Mouse (Mus musculus) urinary bladder, postnatal 14 days (tissue): ENCODE results near the gene Calcrl.

ENCODE experiments used
- DNase-seq: peaks from one replicate; pipeline ENCODE4 v3.0.0; 2021; ENCODE audit warnings: low spot score

Gene Calcrl

DNA sequence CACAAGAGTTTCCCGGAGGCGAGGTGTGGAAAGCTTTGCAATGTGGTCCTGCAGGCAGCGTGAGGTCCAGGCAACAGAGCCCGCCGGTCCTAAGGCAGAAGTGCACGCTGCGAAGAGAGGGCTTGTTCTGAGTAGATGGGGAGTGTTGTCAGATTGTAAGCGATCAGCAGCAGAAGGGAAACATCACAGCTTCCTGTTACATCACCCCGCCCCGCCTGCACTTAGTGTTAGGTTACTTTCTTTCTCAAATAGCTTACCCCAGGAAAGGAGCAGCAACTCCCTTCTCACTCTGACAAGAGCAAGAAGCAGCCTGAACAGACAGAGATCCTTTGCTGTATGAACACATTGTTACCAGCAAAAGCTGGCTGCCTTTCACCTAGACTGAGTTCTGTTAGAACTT lies at the start of gene Calcrl:
Gene Calcrl (minus strand): TSS at position 274 of the 400 bp plus-strand sequence.
- peak; percentile 72 for DNase-seq

GRCm38 (mm10) chr2:84474651-84475050 lies 49.4 kb upstream of the Calcrl start:
- no peak for DNase-seq

GRCm38 (mm10) chr2:84473941-84474530 lies 48.8 kb upstream of the Calcrl start:
- no peak for DNase-seq

- DNase-seq, result no peak
These were observed 42.2 kb upstream of the Calcrl start for GRCm38 (mm10) chr2:84467391-84467790.

DNA sequence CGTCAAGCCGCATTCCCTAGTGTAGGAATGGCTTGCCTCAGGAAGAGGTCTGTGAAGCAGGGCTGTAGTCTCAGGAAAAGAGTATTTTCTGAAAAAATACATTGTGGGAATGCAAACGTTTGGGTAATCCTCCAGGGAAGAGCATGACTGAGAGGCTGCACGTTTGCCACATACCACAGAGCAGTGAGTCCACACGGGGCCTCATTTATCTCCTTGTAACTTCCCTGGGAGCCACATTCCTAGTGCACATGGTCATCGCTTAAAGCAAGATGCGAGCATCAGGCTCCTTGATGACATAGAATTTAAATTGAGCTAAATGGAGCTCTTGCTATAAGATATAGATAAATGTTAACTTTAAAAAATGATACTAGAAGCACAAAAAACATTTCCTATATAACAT lies 39.7 kb upstream of the Calcrl start:
- DNase-seq, result no peak

DNA sequence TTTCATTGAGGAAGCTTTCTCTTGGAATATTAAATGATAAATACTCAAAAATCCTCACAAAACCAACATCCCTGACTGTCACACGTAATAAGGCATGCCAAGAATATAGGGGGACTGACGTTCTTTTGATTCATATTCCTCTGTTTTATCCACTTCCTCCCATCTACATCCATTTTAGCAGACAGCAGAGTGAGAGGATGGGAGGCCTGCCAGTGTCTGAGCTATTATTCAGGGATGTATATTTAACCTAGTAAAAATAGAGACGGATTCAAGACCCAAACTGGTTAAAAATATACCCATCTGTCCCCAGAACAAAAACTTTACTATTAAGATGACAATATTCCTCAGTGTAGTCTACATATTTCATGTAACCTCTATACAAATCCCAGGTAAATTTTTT lies 37.2 kb upstream of the Calcrl start:
- DNase-seq, result no peak

- DNase-seq, result no peak
These were observed 34.5 kb upstream of the Calcrl start for GRCm38 (mm10) chr2:84459651-84460177.

GRCm38 (mm10) chr2:84457221-84457620 lies 32.0 kb upstream of the Calcrl start:
- DNase-seq, result no peak

DNA sequence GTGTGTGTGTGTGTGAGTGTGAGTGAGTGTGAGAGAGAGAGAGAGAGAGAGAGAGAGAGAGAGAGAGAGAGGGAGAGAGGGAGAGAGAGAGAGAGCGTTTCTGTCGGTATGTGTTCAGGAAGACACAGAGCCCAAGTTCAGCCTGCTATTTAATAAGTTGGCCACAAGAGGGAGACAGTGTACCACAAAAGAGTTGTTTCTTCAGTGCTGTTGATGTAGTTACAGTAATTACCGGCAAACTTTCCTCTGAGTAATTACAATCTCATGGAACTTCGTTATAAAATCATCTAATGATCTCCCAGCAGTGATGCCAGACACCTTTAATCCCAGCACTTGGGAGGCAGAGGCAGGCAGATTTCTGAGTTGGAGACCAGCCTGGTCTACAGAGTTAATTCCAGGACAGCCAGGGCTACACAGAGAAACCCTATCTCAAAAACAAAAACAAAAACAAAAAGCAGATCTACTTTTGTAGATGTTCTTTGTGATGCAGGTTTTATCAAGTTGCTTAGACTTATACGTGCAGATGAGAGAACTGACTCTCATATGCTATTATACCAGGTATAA lies 30.1 kb upstream of the Calcrl start:
- DNase-seq, result peak; percentile 40

DNA sequence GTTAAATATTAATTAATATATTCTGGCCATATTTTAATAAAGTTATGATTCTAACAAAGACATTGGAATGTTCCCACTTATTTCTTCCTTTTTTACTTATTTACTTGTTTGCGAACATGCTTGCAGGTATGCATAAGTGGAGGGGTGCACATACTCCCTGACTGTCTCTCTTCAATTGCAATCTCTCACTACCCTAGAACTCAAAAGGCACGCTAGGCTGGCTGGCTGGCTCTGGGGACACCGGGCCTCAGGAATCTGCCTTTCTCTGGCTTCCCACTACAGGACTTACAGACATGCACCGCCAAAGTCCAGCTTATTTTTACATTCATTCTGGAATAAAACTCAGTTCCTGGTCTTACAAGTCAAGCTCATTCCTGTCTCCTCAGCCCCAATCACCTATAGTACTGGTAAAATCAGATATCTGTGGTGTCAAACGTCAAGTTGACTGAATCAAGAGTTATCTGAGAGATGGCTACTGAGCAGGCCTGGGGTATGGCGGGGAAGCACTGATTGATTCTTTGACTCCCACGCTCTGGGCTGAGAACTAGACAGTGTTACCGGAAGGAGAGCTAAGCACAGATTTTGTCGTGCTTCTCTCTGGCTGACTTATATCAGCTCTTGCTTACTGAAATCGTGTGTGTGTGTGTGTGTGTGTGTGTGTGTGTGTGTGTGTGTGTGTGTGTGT lies 29.5 kb upstream of the Calcrl start:
- no peak for DNase-seq

- no peak for DNase-seq
These were observed 28.8 kb upstream of the Calcrl start for GRCm38 (mm10) chr2:84454051-84454450.

DNA sequence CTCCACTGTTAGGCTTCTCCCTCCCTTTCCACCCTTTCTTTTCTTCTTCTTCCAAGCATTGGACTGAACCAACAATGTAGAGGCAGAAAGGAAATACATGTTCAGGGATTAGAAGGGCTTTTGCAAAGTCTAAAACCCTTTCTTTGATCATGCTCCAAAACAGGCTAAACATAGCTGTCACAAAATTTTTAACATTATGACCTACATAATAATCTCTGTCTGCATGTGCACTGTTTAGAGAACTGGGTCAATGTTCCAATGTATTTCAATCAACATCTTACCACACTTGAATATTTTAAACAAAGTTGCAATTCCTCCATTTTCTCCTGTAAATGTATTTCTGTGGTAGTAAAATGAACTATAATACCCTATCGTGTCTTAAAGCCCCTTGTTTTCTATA lies 20.3 kb upstream of the Calcrl start:
- DNase-seq, result no peak

DNA sequence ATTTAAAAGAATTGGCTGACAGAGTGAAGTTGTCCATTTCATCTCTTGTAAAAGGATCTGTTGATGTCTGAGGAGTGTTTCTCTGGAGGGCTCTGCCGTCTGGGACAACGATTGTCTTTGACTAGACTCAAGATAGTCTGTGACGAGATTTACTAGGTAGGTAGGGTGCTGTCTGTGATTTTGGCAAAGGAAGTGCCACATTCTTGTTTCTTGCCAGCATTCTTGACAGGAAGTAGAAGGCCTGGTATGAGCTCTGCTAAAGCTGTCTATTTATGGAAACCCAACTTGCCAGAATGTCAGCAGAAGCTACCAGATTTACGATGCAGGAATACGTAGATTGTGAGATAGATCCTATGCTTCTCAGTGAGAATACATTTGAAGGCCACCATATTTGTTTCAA lies 16.7 kb upstream of the Calcrl start:
- DNase-seq, result no peak

DNA sequence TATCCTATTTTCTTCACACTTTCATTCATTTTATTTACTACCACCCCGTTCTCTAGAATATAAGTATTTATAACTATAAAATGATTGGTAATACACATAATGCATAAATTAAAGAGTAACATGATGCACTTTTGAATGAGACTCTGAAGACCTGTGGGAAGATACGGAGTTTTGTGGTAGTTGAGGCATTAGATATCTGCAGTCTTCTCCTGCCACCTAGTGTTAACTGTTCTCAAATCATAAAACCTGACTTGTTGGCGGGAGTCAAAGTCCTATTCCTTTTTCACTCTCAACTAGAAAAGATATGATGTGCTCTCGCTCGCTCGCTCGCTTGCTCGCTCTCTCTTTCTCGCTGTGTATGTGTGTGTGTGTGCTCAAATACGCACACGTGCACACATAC lies 4.5 kb upstream of the Calcrl start:
- peak; percentile 11 for DNase-seq

DNA sequence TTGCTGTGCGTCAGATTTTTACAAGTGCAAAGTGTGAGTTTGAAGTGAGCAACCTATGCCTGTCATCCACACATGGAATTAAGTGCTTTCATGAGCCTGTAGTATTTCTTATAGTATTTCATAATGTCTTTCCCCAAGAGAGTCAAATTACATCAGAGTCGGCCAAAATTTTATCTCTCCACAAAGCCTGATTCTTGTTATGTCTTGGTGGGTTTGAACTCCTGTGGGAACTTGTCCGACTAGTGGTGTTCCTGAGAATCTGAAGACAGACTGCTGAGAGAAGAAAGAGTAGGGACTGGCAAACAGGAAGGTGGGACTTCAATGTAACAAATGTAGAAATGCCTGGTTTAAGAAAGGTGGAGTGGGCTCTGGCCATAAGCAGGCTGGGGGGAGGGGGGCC lies 3.6 kb upstream of the Calcrl start:
- no peak for DNase-seq

DNA sequence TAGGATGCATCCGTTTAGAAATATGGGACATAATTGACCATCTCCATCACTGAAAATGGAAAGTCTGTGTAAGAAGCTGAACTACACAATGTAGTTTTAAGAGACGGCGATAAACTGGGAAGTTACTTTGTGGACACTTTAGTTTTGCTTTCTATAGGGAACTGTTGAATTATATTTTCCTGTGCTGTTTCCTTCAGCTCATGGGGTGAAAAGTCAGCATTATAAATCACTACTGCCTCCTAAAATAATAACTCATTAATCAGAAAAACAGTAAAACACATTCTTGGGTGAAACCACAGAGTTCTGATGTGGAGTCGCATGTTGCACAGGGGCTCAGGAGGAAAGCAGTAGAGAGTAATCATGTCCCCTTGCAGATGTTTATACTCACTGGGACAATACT lies 1.3 kb upstream of the Calcrl start:
- no peak for DNase-seq

- DNase-seq, result no peak
These were observed 8.7 kb downstream of the Calcrl start for GRCm38 (mm10) chr2:84416501-84416900.

GRCm38 (mm10) chr2:84409796-84410592 lies 15.2 kb downstream of the Calcrl start:
- DNase-seq, result no peak

GRCm38 (mm10) chr2:84404834-84405233 lies 20.4 kb downstream of the Calcrl start:
- no peak for DNase-seq

GRCm38 (mm10) chr2:84402713-84403112 lies 22.5 kb downstream of the Calcrl start:
- DNase-seq, result no peak

- DNase-seq, result no peak
These were observed 28.7 kb downstream of the Calcrl start for GRCm38 (mm10) chr2:84396557-84396956.

DNA sequence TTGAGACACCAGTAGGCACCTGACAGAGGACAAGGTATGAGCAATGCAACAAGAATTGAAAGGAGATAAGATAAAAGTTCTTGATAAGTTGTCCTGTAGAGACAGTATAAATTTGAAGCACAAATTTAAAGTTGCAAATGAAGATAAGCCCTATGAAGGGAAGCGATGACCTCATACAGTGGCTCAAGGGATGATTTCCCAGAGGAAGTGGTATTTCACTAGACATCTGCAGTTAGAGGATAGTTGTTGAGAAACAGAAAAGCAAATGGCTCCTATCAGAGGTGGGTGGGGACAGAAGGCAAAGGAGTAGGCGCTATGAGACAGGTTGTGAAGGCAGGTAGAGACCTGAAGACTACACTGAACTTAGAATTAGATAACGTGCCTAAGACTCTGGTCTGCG lies 32.0 kb downstream of the Calcrl start:
- DNase-seq, result no peak

DNA sequence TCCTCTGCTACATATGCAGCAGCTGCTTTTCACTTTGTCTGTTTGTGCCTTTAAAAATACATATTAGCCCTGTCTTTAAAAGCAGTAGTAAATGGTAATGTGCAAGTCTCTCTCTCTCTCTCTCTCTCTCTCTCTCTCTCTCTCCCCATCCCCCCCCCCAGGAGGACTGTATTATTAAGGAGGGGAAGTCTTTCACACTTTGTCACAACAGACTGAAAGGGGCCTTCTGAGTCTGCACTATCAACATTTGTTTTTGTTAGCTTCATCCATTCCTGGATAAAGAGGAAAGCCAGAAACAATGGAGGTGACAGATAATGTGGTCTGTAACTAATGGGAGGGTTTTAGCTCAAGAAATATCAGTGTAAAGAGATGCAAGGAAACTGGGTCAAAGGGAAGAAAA lies 36.1 kb downstream of the Calcrl start:
- DNase-seq, result no peak
